Mouse (Mus musculus) lung, postnatal 0 days (tissue): ENCODE measurements around the gene Trim6. TPM values are rescaled to one million over a fixed set of nuclear protein-coding genes. Genes with fewer than 3 reads are reported as not detected.

Source experiments
- ATAC-seq: fragments of 200-750 bp; cut with Nextera tagmentation; 2 replicates; pipeline ENCODE4 v1.8.0; 2017; ENCODE audit warnings: moderate library complexity
- DNase-seq: peaks from one replicate; pipeline ENCODE4 v3.0.0-alpha.2; 2016; ENCODE audit warnings: low spot score
- H3K27ac ChIP-seq: fragments of 300-500 bp; sonication (generic); 2 replicates; pipeline ENCODE4 v1.5.1; 2014; ENCODE audit warnings: antibody characterized with exemption, mild to moderate bottlenecking, low read length, mixed read lengths
- H3K27me3 ChIP-seq: fragments of 300-500 bp; sonication (generic); replicated peaks from 2 replicates; pipeline ENCODE4 v1.6.1; 2014; ENCODE audit warnings: low read length, mixed read lengths; ENCODE audit not compliant: insufficient read depth
- H3K36me3 ChIP-seq: fragments of 300-500 bp; sonication (generic); 2 replicates; pipeline ENCODE4 v1.6.1; 2014; ENCODE audit warnings: low read length, mixed read lengths; ENCODE audit not compliant: insufficient read depth
- H3K4me1 ChIP-seq: fragments of 300-500 bp; sonication (generic); 2 replicates; pipeline ENCODE4 v1.6.1; 2014; ENCODE audit warnings: antibody characterized with exemption, low read depth, low read length, mixed read lengths; ENCODE audit not compliant: insufficient read depth
- H3K4me2 ChIP-seq: fragments of 300-500 bp; sonication (generic); replicated peaks from 2 replicates; pipeline ENCODE4 v1.6.1; 2014; ENCODE audit warnings: low read depth, mild to moderate bottlenecking, low read length, moderate library complexity, mixed read lengths
- H3K4me3 ChIP-seq: fragments of 300-500 bp; sonication (generic); 2 replicates; pipeline ENCODE4 v1.5.1; 2014; ENCODE audit warnings: low read depth, low read length
- H3K9ac ChIP-seq: fragments of 300-500 bp; sonication (generic); replicated peaks from 2 replicates; pipeline ENCODE4 v1.6.1; 2014; ENCODE audit warnings: low read depth, mild to moderate bottlenecking
- H3K9me3 ChIP-seq: fragments of 300-500 bp; sonication (generic); 2 replicates; pipeline ENCODE4 v1.6.1; 2016; ENCODE audit warnings: low read length, mixed read lengths
- CTCF ChIP-seq: IDR thresholded peaks from 2 replicates; pipeline ENCODE4 v1.5.1; 2016; ENCODE audit warnings: antibody characterized with exemption, mild to moderate bottlenecking
- EP300 ChIP-seq: IDR thresholded peaks from 2 replicates; pipeline ENCODE4 v1.6.1; 2016; ENCODE audit warnings: antibody characterized with exemption, mild to moderate bottlenecking, control low read depth
- WGBS: fragments of 180-500 bp; shearing (Covaris S2); extraction: QIAGEN DNeasy Blood & Tissue Kit; methylation state at CpG from one replicate; pipeline ENCODE4 v1.1.7; 2014; 5-methylcytosine and 5-hydroxymethylcytosine counted together
- polyA plus RNA-seq: library from polyadenylated mRNA; unstranded; fragments of >200 nt; fragmentation: Nextera tagmentation; extraction: Ambion mirVana; gene quantifications from 2 replicates; pipeline ENCODE4 v1.2.1, GENCODE M21; 2015

The Trim6 gene
- polyA plus RNA-seq, result 0.61 and 1.1 TPM in 2 replicates

DNA sequence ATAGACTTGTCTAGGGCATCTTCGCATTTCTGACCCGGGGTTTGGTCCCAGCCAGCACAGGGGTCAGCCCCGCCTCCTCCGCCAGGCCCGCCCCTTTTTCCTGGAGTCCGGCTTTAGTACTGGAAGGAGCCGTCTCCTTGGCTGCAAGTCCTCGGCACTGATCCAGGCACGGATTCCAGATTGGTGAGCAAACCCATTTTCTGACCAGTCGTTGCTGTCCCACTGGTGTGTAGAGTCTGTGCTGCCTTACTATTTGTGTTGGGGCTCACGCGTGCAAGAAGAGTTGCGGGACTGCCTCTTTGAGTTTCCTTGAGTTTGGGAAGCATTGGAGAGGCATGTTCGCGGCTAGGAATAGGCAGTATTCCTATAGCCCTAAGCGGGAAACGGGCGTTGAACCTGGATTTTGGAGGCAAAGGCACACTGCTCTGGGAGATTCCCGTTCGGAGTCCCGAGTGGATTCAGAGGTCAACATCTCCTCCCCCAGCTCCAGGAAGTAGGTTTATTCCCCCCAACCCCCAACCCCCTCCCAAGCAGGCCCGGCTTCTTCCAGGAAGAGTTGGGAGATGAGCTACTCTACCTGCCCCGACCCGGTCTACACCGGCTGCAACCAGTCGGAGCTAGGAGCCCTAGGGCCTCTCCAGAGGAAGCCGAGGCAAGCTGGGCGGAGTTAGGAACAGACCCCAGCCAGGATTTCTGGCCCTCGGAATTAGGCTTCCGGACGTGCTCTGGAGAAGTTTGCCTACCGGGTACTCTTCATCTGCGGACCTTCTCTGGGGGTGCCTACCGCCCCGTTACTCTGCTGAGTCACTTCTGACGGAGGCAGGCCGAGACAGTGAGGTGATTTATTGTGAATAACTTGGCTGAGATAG, at the start of gene Trim6:
TSS of gene Trim6 (plus strand) at position 93 of the 869 bp plus-strand sequence.
- 2% methylated on average over 37 of the region's 37 CpGs for WGBS
- Histone ChIP-seq H3K9ac (peak within 1 kb of the TSS; percentile 34; the same call in 1 of the 2 replicates), H3K4me3 (peak within 1 kb of the TSS; percentile 37), H3K27ac (no peak within 1 kb of the TSS), H3K4me2 (peak within 1 kb of the TSS; percentile 63), H3K36me3 (no peaks in the 10 kb centered on the region), H3K4me1 (no peaks in the 10 kb centered on the region; the same call in 1 of the 2 replicates), H3K27me3 (no peaks in the 10 kb centered on the region), H3K9me3 (no peaks in the 10 kb centered on the region)
- ATAC-seq, result peak; percentile 82
- peak; percentile 67 for DNase-seq
- TF ChIP-seq CTCF (no peak), EP300 (no peak)

DNA sequence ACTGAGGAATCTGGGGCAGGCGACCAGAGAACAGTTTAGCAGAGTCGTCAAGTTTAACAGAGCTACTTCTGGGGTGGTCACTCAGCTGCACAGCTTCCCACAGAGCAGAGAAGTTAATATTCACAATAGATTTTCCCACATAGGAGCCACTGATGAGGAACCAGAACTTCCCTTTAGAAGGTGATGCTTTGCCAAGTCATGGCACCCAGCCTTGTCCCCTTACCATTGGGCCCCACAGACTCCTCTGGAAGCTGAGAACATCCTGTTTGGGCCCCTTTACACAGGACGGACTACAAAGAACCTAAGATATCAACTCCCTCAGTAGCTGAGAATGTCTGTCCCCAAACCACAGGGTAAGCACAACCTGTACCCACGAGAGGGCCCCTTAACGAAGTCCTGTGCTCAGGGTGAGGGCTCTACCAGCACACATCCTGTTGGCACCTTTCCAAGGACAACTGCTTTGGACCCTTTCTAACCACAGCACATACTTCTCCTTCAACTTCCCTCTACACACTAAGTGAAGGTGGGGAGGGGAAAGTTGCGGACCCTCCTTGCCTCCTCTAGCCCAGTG, 48.9 kb upstream of the Trim6 start:
- H3K9me3 ChIP-seq, result no peaks in the 10 kb centered on the region

DNA sequence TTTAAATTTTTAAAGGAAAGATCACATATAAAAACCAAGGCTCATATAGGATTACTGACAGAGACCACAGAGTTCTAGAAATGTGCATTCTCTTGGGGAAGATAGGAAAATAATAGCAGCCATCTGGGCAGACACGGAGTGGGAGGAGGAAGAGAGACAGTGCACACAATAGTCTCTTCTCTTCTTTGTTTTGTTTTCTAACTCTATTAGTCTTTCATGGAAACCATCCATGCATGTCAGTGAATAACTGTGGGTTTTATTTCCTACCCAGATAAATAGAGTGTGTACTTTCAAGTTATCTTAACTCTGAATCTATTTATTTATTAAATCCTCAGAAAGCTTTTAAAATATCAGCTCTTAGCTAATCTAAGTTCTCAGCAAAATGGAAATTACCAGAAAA, 43.5 kb upstream of the Trim6 start:
- no peak overlapping the region for H3K4me2 ChIP-seq
- DNase-seq, result no peak
- ATAC-seq, result no peak
- H3K27ac ChIP-seq, result no peak overlapping the region
- H3K36me3 ChIP-seq, result no peaks in the 10 kb centered on the region
- WGBS, result 68% methylated on average over 1 of the region's 1 CpGs
- no peak for TF ChIP-seq CTCF
- no peak for TF ChIP-seq EP300
- no peaks in the 10 kb centered on the region for H3K27me3 ChIP-seq
- H3K9ac ChIP-seq, result no peak overlapping the region
- H3K9me3 ChIP-seq, result no peaks in the 10 kb centered on the region
- no peaks in the 10 kb centered on the region for H3K4me1 ChIP-seq
- H3K4me3 ChIP-seq, result no peak overlapping the region

More for the DNA sequence above, 48.9 kb upstream of the Trim6 start:
- Histone ChIP-seq H3K4me2 (no peak overlapping the region), H3K27me3 (no peaks in the 10 kb centered on the region), H3K4me3 (no peak overlapping the region), H3K9ac (no peak overlapping the region), H3K27ac (no peak overlapping the region), H3K4me1 (no peaks in the 10 kb centered on the region), H3K36me3 (no peaks in the 10 kb centered on the region)
- 36% methylated on average over 6 of the region's 6 CpGs for WGBS
- ATAC-seq (peak; percentile 25; the same call in 1 of the 2 replicates), DNase-seq (peak; percentile 17)
- no peak for TF ChIP-seq EP300
- no peak for TF ChIP-seq CTCF

DNA sequence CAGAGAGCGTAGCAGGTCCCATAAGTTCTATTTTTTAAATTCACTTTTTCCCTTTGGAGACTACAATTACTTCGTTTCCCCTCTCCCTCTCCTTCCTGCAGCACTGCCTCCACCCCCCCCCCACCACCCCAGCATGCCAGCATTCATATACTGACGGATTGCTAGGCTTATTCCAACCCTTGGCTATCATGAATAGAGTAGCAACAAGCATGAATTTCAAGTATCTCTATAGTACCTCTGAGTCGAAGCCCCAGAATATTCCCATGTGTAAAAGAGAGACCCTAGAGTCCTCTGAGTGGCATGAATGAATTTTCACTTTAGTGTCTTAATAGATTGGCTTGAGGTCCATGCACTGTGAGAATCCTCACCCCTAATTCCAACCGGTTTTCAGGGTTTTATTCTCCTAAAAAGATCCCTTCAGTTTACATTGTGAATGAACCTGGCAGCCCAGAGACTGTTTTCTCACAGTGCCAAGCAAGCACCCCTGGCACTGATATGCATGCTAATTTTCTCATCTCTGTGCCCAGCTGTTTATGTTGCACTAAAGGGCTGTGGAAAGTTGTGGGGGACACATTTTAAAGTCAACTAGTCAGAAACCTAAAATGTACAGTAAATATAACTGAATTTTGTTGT, 40.1 kb upstream of the Trim6 start:
- H3K27me3 ChIP-seq, result no peaks in the 10 kb centered on the region
- H3K4me3 ChIP-seq, result no peak overlapping the region
- TF ChIP-seq EP300, result no peak
- no peak for TF ChIP-seq CTCF
- no peaks in the 10 kb centered on the region for H3K9me3 ChIP-seq
- ATAC-seq (no peak), DNase-seq (no peak)
- no peak overlapping the region for H3K27ac ChIP-seq
- H3K4me1 ChIP-seq, result no peaks in the 10 kb centered on the region
- no peaks in the 10 kb centered on the region for H3K36me3 ChIP-seq
- no peak overlapping the region for H3K9ac ChIP-seq
- 56% methylated on average over 5 of the region's 5 CpGs for WGBS
- no peak overlapping the region for H3K4me2 ChIP-seq

DNA sequence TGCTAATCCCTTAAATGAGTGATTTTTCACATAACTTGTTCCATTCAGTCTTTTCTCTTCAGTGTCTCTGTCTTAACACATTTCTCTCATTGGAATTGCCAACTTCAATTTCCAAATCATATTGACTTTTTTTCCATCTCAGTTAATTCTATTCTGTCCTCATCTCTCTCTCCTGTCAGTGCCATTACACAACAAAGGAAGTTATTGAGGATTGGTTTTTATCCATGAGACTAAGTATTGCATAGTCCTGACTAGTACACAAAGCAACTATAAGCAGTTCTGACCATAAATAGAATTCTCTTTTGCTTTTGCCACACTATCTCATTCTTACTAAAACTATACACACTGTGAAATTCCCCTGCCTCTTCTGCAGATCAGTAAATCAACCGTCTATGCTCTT, 39.5 kb upstream of the Trim6 start:
- DNase-seq (no peak), ATAC-seq (no peak)
- Histone ChIP-seq H3K27me3 (no peaks in the 10 kb centered on the region), H3K27ac (no peak overlapping the region), H3K9ac (no peak overlapping the region), H3K9me3 (no peaks in the 10 kb centered on the region), H3K4me1 (no peaks in the 10 kb centered on the region), H3K4me3 (no peak overlapping the region), H3K4me2 (no peak overlapping the region), H3K36me3 (no peaks in the 10 kb centered on the region)
- TF ChIP-seq EP300 (no peak), CTCF (no peak)
- 76% methylated on average over 1 of the region's 1 CpGs for WGBS

DNA sequence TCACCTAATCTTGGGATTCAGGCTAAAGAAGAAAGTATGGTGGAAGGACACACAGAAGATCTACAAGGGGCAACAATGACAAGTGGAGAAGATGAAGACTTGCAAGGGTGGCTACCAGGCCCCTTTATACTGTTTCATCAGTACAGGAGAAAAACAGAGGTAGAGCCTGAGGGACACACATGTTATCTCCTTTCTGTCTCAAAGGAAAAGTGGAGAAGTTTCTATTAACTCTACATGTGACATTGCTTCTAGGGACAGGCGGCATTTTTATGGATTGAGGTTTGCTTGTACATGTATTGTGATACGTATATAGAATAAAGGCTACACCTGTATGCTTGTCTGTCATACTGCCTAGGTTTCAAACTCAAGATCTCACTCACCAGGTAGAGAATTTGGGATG, 35.3 kb upstream of the Trim6 start, which contains the start of gene Olfr648:
TSS of gene Olfr648 (minus strand) at position 101 of the 400 bp plus-strand sequence.
- TF ChIP-seq EP300 (no peak), CTCF (no peak)
- WGBS, result 88% methylated on average over 2 of the region's 2 CpGs
- no peak for DNase-seq
- H3K9ac ChIP-seq, result no peak within 1 kb of the TSS
- H3K27ac ChIP-seq, result no peak within 1 kb of the TSS
- H3K4me3 ChIP-seq, result no peak within 1 kb of the TSS
- H3K4me2 ChIP-seq, result no peak within 1 kb of the TSS
- no peaks in the 10 kb centered on the region for H3K9me3 ChIP-seq
- no peaks in the 10 kb centered on the region for H3K36me3 ChIP-seq
- no peaks in the 10 kb centered on the region for H3K4me1 ChIP-seq
- no peak for ATAC-seq
- H3K27me3 ChIP-seq, result no peaks in the 10 kb centered on the region
